Mouse (Mus musculus): ENCODE data around the gene Anks1b. TPM values are rescaled to one million over a fixed set of nuclear protein-coding genes. Genes with fewer than 3 reads are reported as not detected.

The Anks1b gene
- polyA plus RNA-seq (2021; fragmentation: Nextera tagmentation): 112 and 140 TPM in 2 replicates
- long read RNA-seq, experiment 1, transcript Anks1b-206 (2 exons, 493 nt): major isoform, 5 of 102 reads
- long read RNA-seq, experiment 1, partial matches to known transcripts: 16 of 102 reads
- long read RNA-seq, experiment 1, other reads (novel, unspliced or antisense): 81 of 102 reads
- long read RNA-seq, experiment 2, partial matches to known transcripts: 8 of 119 reads
- long read RNA-seq, experiment 2, other reads (novel, unspliced or antisense): 111 of 119 reads

DNA sequence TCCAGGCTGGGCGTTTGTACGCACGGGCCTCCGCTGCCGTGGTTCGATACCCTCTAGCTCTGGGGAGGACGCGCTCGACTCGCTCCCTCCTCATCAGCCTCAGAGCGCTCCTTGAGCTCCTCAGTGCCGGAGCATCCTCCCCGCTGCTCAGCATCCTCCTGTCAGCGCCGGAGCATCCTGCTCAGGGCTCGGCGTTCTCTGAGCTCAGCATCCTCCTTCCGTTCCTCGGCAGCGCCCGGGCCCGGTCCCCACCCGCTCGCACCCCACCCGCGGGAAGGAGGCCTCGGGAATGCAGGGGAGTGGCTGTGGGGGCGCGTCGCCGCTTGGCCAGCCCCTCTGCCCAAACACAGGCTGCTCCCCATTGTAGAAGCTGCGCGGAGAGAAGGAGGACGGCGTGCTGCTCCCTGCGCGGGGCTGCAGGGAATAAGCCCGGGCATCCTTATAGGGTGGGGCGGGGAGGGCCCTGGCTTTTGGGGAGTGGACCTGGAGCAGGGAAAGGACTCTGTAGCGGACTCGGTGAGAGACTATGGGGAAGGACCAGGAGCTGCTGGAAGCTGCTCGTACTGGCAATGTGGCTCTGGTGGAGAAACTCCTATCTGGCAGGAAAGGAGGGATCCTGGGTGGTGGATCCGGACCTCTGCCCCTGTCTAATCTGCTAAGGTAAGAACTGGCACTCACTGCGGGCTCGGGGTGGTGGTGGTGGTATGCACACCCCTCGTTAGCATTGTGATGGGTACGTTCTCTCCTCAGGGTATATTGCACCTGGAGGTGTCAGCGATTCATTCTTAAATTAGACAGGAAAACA is at the start of gene Anks1b:
Gene Anks1b (plus strand): TSS at position 364 of the 805 bp plus-strand sequence.

Other genes with a start within 250 kb of the Anks1b start
- 5.6 and 5.8 TPM in 2 replicates for gene Scyl2, start 187.2 kb upstream of the Anks1b start, polyA plus RNA-seq (2021; fragmentation: Nextera tagmentation)
- 26.3 and 51.1 TPM in 2 replicates for gene Actr6, start 141.2 kb upstream of the Anks1b start, polyA plus RNA-seq (2021; fragmentation: Nextera tagmentation)
- 36.3 and 46.8 TPM in 2 replicates for gene Uhrf1bp1l, start 128.5 kb upstream of the Anks1b start, polyA plus RNA-seq (2021; fragmentation: Nextera tagmentation)